Mouse (Mus musculus): Measurements from ENCODE around the gene Fanca.
A peak's percentile ranks its signal among the peaks of the same experiment; 100 is the strongest.

Fanca gene

GRCm38 (mm10) chr8:123318467-123318911 is at the start of gene Fanca:
Fanca (minus strand) TSS chr8:123318576.
- DNase-seq (ENCODE audit: low spot score) = peak; percentile 95

- DNase-seq (ENCODE audit: low spot score) = peak; percentile 67
Measured at GRCm38 (mm10) chr8:123361082-123361739, 42.8 kb upstream of the Fanca start.

- no peak for DNase-seq (ENCODE audit: low spot score)
Measured at GRCm38 (mm10) chr8:123353216-123353615, 34.8 kb upstream of the Fanca start.

GRCm38 (mm10) chr8:123352786-123353185 is 34.4 kb upstream of the Fanca start:
- DNase-seq (ENCODE audit: low spot score) = peak; percentile 41

GRCm38 (mm10) chr8:123352118-123352517 is 33.7 kb upstream of the Fanca start:
- no peak for DNase-seq (ENCODE audit: low spot score)

- DNase-seq (ENCODE audit: low spot score) = no peak
Measured at GRCm38 (mm10) chr8:123349073-123349472, 30.7 kb upstream of the Fanca start.

- DNase-seq (ENCODE audit: low spot score) = peak; percentile 51
Measured at GRCm38 (mm10) chr8:123348237-123348843, 30.0 kb upstream of the Fanca start.

GRCm38 (mm10) chr8:123347293-123347692 is 28.9 kb upstream of the Fanca start:
- DNase-seq (ENCODE audit: low spot score) = no peak

- no peak for DNase-seq (ENCODE audit: low spot score)
Measured at GRCm38 (mm10) chr8:123345856-123346255, 27.5 kb upstream of the Fanca start.

GRCm38 (mm10) chr8:123345135-123345534 is 26.8 kb upstream of the Fanca start:
- DNase-seq (ENCODE audit: low spot score) = no peak

GRCm38 (mm10) chr8:123343422-123343821 is 25.0 kb upstream of the Fanca start:
- DNase-seq (ENCODE audit: low spot score) = peak; percentile 21

GRCm38 (mm10) chr8:123342911-123343310 is 24.5 kb upstream of the Fanca start:
- no peak for DNase-seq (ENCODE audit: low spot score)

GRCm38 (mm10) chr8:123342253-123342652 is 23.9 kb upstream of the Fanca start:
- no peak for DNase-seq (ENCODE audit: low spot score)

GRCm38 (mm10) chr8:123341040-123342015 is 23.0 kb upstream of the Fanca start:
- no peak for DNase-seq (ENCODE audit: low spot score)

GRCm38 (mm10) chr8:123340071-123340470 is 21.7 kb upstream of the Fanca start:
- no peak for DNase-seq (ENCODE audit: low spot score)

GRCm38 (mm10) chr8:123337475-123337874 is 19.1 kb upstream of the Fanca start:
- peak; percentile 17 for DNase-seq (ENCODE audit: low spot score)

GRCm38 (mm10) chr8:123334467-123334866 is 16.1 kb upstream of the Fanca start:
- no peak for DNase-seq (ENCODE audit: low spot score)

GRCm38 (mm10) chr8:123333864-123334263 is 15.5 kb upstream of the Fanca start:
- DNase-seq (ENCODE audit: low spot score) = no peak

GRCm38 (mm10) chr8:123333091-123333587 is 14.8 kb upstream of the Fanca start:
- DNase-seq (ENCODE audit: low spot score) = no peak

GRCm38 (mm10) chr8:123332262-123333090 is 14.1 kb upstream of the Fanca start, which contains the start of gene Spire2:
Spire2 (plus strand) TSS chr8:123332713.
- peak; percentile 71 for DNase-seq (ENCODE audit: low spot score)

GRCm38 (mm10) chr8:123331810-123332209 is 13.4 kb upstream of the Fanca start:
- no peak for DNase-seq (ENCODE audit: low spot score)
